Mouse (Mus musculus): ENCODE data around the gene Zfp106.

GRCm38 (mm10) chr2:120501931-120502604 lies 61.6 kb downstream of the Zfp106 start:
- TF ChIP-seq CTCF (IDR thresholded peaks at IDR 0.05; ENCODE audit: control insufficient read depth, insufficient read depth, insufficient replicate concordance, low read depth, low read length), result no peak
- TF ChIP-seq POLR2A (IDR thresholded peaks at IDR 0.05; ENCODE audit: control insufficient read depth, low read depth, low read length), result no peak

Measured in testis, adult 2 months (tissue).